Mouse (Mus musculus) intestine, embryonic 16.5 days (tissue): ENCODE results near the gene Capn5. TPM values are rescaled to one million over a fixed set of nuclear protein-coding genes. Genes with fewer than 3 reads are reported as not detected.

Experiments
- ATAC-seq: fragments of 200-750 bp; cut with Nextera tagmentation; 2 replicates; pipeline ENCODE4 v1.8.0; 2017; ENCODE audit warnings: moderate TSS enrichment, moderate library complexity
- H3K27ac ChIP-seq: fragments of 300-500 bp; sonication (generic); 2 replicates; pipeline ENCODE4 v1.5.1; 2014; ENCODE audit warnings: mild to moderate bottlenecking, low read length
- H3K27me3 ChIP-seq: fragments of 300-500 bp; sonication (generic); replicated peaks from 2 replicates; pipeline ENCODE4 v1.6.1; 2014; ENCODE audit warnings: low read length, control low read depth, mixed read lengths; ENCODE audit not compliant: control insufficient read depth, insufficient read depth
- H3K36me3 ChIP-seq: fragments of 300-500 bp; sonication (generic); 2 replicates; pipeline ENCODE4 v1.6.1; 2014; ENCODE audit warnings: low read length, control low read depth; ENCODE audit not compliant: control insufficient read depth, insufficient read depth
- H3K4me1 ChIP-seq: fragments of 300-500 bp; sonication (generic); 2 replicates; pipeline ENCODE4 v1.6.1; 2014; ENCODE audit warnings: low read length, control low read depth, mixed read lengths; ENCODE audit not compliant: control insufficient read depth, insufficient read depth
- H3K4me2 ChIP-seq: fragments of 300-500 bp; sonication (generic); 2 replicates; pipeline ENCODE4 v1.6.1; 2014; ENCODE audit warnings: low read depth, low read length, control low read depth
- H3K4me3 ChIP-seq: fragments of 300-500 bp; sonication (generic); 2 replicates; pipeline ENCODE4 v1.5.1; 2014; ENCODE audit warnings: mild to moderate bottlenecking, low read length
- H3K9ac ChIP-seq: fragments of 300-500 bp; sonication (generic); 2 replicates; pipeline ENCODE4 v1.6.1; 2014; ENCODE audit warnings: low read depth, low read length
- H3K9me3 ChIP-seq: fragments of 300-500 bp; sonication (generic); 2 replicates; pipeline ENCODE4 v1.6.1; 2016; ENCODE audit warnings: low read length, control low read depth; ENCODE audit not compliant: control insufficient read depth
- WGBS: fragments of 180-500 bp; shearing (Covaris S2); extraction: QIAGEN DNeasy Blood & Tissue Kit; methylation state at CpG from one replicate; pipeline ENCODE4 v1.1.7; 2014; 5-methylcytosine and 5-hydroxymethylcytosine counted together
- polyA plus RNA-seq: library from polyadenylated mRNA; unstranded; fragments of >200 nt; fragmentation: Nextera tagmentation; extraction: Ambion mirVana; gene quantifications from 2 replicates; pipeline ENCODE4 v1.2.1, GENCODE M21; 2015

Gene Capn5
- polyA plus RNA-seq, 1 experiment from 2014 or later = 10.9 TPM

- no peak overlapping the region for H3K9ac ChIP-seq
- H3K4me2 ChIP-seq = no peak overlapping the region
- no peak overlapping the region for H3K4me3 ChIP-seq
- no peak overlapping the region for H3K27ac ChIP-seq
- H3K4me1 ChIP-seq = no peaks in the 10 kb centered on the region
- WGBS = 44% methylated on average over 5 of the region's 5 CpGs
- H3K9me3 ChIP-seq = no peaks in the 10 kb centered on the region
- no peaks in the 10 kb centered on the region for H3K27me3 ChIP-seq
- no peak for ATAC-seq
- no peaks in the 10 kb centered on the region for H3K36me3 ChIP-seq
These were observed 52.6 kb downstream of the Capn5 start for GRCm38 (mm10) chr7:98125473-98125872.

- Histone ChIP-seq H3K36me3 (no peaks in the 10 kb centered on the region), H3K27me3 (no peaks in the 10 kb centered on the region), H3K9me3 (no peaks in the 10 kb centered on the region), H3K4me3 (no peak overlapping the region), H3K9ac (no peak overlapping the region), H3K4me1 (peaks cover 5% of the 10 kb centered on the region; the same call in 1 of the 2 replicates), H3K27ac (no peak overlapping the region), H3K4me2 (no peak overlapping the region)
- no peak for ATAC-seq
- WGBS = 44% methylated on average over 5 of the region's 5 CpGs
These were observed 53.4 kb downstream of the Capn5 start for GRCm38 (mm10) chr7:98124701-98125100.

- 72% methylated on average over 8 of the region's 8 CpGs for WGBS
- ATAC-seq = no peak
- Histone ChIP-seq H3K36me3 (no peaks in the 10 kb centered on the region), H3K4me1 (peaks cover 18% of the 10 kb centered on the region), H3K9ac (no peak overlapping the region), H3K4me2 (no peak overlapping the region), H3K27me3 (no peaks in the 10 kb centered on the region), H3K27ac (no peak overlapping the region), H3K4me3 (no peak overlapping the region), H3K9me3 (no peaks in the 10 kb centered on the region)
These were observed 56.4 kb downstream of the Capn5 start for GRCm38 (mm10) chr7:98121673-98122072.

GRCm38 (mm10) chr7:98121241-98121640 lies 56.8 kb downstream of the Capn5 start:
- H3K27ac ChIP-seq = peak overlapping the region; percentile 77
- no peaks in the 10 kb centered on the region for H3K9me3 ChIP-seq
- peak overlapping the region; percentile 54; the same call in 1 of the 2 replicates for H3K9ac ChIP-seq
- ATAC-seq = no peak
- no peaks in the 10 kb centered on the region for H3K27me3 ChIP-seq
- 52% methylated on average over 3 of the region's 3 CpGs for WGBS
- H3K4me1 ChIP-seq = peaks cover 18% of the 10 kb centered on the region
- H3K4me2 ChIP-seq = no peak overlapping the region
- H3K36me3 ChIP-seq = no peaks in the 10 kb centered on the region
- no peak overlapping the region for H3K4me3 ChIP-seq

GRCm38 (mm10) chr7:98120325-98120724 lies 57.7 kb downstream of the Capn5 start:
- Histone ChIP-seq H3K4me1 (peaks cover 18% of the 10 kb centered on the region), H3K4me2 (peak overlapping the region; percentile 57), H3K4me3 (peak overlapping the region; percentile 33), H3K9me3 (no peaks in the 10 kb centered on the region), H3K36me3 (no peaks in the 10 kb centered on the region), H3K9ac (peak overlapping the region; percentile 54), H3K27ac (peak overlapping the region; percentile 77), H3K27me3 (no peaks in the 10 kb centered on the region)
- 7% methylated on average over 7 of the region's 7 CpGs for WGBS
- ATAC-seq = peak; percentile 79

GRCm38 (mm10) chr7:98119961-98120232 lies 58.2 kb downstream of the Capn5 start:
- Histone ChIP-seq H3K9ac (peak overlapping the region; percentile 58; the same call in 1 of the 2 replicates), H3K4me2 (peak overlapping the region; percentile 57), H3K27me3 (no peaks in the 10 kb centered on the region), H3K27ac (peak overlapping the region; percentile 79), H3K4me1 (peaks cover 18% of the 10 kb centered on the region), H3K4me3 (no peak overlapping the region), H3K9me3 (no peaks in the 10 kb centered on the region), H3K36me3 (no peaks in the 10 kb centered on the region)
- 79% methylated on average over 2 of the region's 2 CpGs for WGBS
- ATAC-seq = peak; percentile 32

GRCm38 (mm10) chr7:98119179-98119960 lies 58.7 kb downstream of the Capn5 start, which contains the start of gene Myo7a:
Gene Myo7a (minus strand): TSS chr7:98119524.
- Histone ChIP-seq H3K9me3 (no peaks in the 10 kb centered on the region), H3K9ac (peak within 1 kb of the TSS; percentile 58), H3K4me3 (peak within 1 kb of the TSS; percentile 39), H3K4me2 (peak within 1 kb of the TSS; percentile 57), H3K27ac (peak within 1 kb of the TSS; percentile 79), H3K27me3 (no peaks in the 10 kb centered on the region), H3K4me1 (peaks cover 18% of the 10 kb centered on the region), H3K36me3 (no peaks in the 10 kb centered on the region)
- peak; percentile 84 for ATAC-seq
- 29% methylated on average over 9 of the region's 9 CpGs for WGBS

GRCm38 (mm10) chr7:98117012-98117660 lies 60.9 kb downstream of the Capn5 start:
- Histone ChIP-seq H3K4me1 (peaks cover 18% of the 10 kb centered on the region), H3K9me3 (no peaks in the 10 kb centered on the region), H3K27ac (no peak overlapping the region), H3K4me2 (peak overlapping the region; percentile 53), H3K4me3 (no peak overlapping the region; the same call in 1 of the 2 replicates), H3K27me3 (no peaks in the 10 kb centered on the region), H3K9ac (peak overlapping the region; percentile 62), H3K36me3 (no peaks in the 10 kb centered on the region)
- ATAC-seq = no peak
- 46% methylated on average over 11 of the region's 11 CpGs for WGBS

GRCm38 (mm10) chr7:98114656-98115055 lies 63.4 kb downstream of the Capn5 start:
- 0 out of 2 replicates have a peak overlapping the region, but pooled peaks have one; percentile 11 for H3K27ac ChIP-seq

More at GRCm38 (mm10) chr7:98114656-98115055, 63.4 kb downstream of the Capn5 start:
- H3K9ac ChIP-seq = 0 out of 2 replicates have a peak overlapping the region, but pooled peaks have one; percentile 6
- H3K36me3 ChIP-seq = no peaks in the 10 kb centered on the region
- H3K4me2 ChIP-seq = no peak overlapping the region
- H3K4me1 ChIP-seq = peaks cover 16% of the 10 kb centered on the region
- no peaks in the 10 kb centered on the region for H3K9me3 ChIP-seq
- no peak for ATAC-seq
- no peak overlapping the region for H3K4me3 ChIP-seq
- WGBS = 47% methylated on average over 6 of the region's 6 CpGs
- H3K27me3 ChIP-seq = 0 out of 2 replicates have a peak, but pooled peaks cover 5% of the 10 kb centered on the region
